Mouse (Mus musculus) forebrain, embryonic 13.5 days (tissue): ENCODE data around the gene Mark3. TPM values are rescaled to one million over a fixed set of nuclear protein-coding genes. Genes with fewer than 3 reads are reported as not detected.

Experiments
- ATAC-seq: fragments of 200-750 bp; cut with Nextera tagmentation; 2 replicates; pipeline ENCODE4 v1.8.0; 2017
- H3K27ac ChIP-seq: fragments of 300-500 bp; sonication (generic); 2 replicates; pipeline ENCODE4 v1.5.1; 2015; ENCODE audit warnings: inconsistent platforms, mild to moderate bottlenecking, moderate library complexity
- H3K27me3 ChIP-seq: fragments of 300-500 bp; sonication (generic); 2 replicates; pipeline ENCODE4 v1.6.1; 2015; ENCODE audit warnings: mild to moderate bottlenecking, inconsistent platforms
- H3K36me3 ChIP-seq: fragments of 300-500 bp; sonication (generic); 2 replicates; pipeline ENCODE4 v1.6.1; 2015; ENCODE audit warnings: mild to moderate bottlenecking, inconsistent platforms; ENCODE audit not compliant: poor library complexity, severe bottlenecking
- H3K4me1 ChIP-seq: fragments of 300-500 bp; sonication (generic); 2 replicates; pipeline ENCODE4 v1.6.1; 2015; ENCODE audit warnings: inconsistent platforms
- H3K4me2 ChIP-seq: fragments of 300-500 bp; sonication (generic); 2 replicates; pipeline ENCODE4 v1.6.1; 2015; ENCODE audit warnings: inconsistent platforms, mild to moderate bottlenecking, moderate library complexity
- H3K4me3 ChIP-seq: fragments of 300-500 bp; sonication (generic); 2 replicates; pipeline ENCODE4 v1.5.1; 2015; ENCODE audit warnings: mild to moderate bottlenecking, inconsistent platforms
- H3K9ac ChIP-seq: fragments of 300-500 bp; sonication (generic); 2 replicates; pipeline ENCODE4 v1.6.1; 2015; ENCODE audit warnings: mild to moderate bottlenecking, inconsistent platforms
- H3K9me3 ChIP-seq: fragments of 300-500 bp; sonication (generic); replicated peaks from 2 replicates; pipeline ENCODE4 v1.6.1; 2016; ENCODE audit warnings: inconsistent platforms
- WGBS: fragments of 180-500 bp; shearing (Covaris S2); methylation state at CpG from one replicate; pipeline ENCODE4 v1.1.7; 2015; 5-methylcytosine and 5-hydroxymethylcytosine counted together
- polyA plus RNA-seq: library from polyadenylated mRNA; unstranded; fragments of >200 nt; fragmentation: Nextera tagmentation; extraction: Ambion mirVana; gene quantifications from 2 replicates; pipeline ENCODE4 v1.2.1, GENCODE M21; 2015

The Mark3 gene
- polyA plus RNA-seq, 1 experiment from 2014 or later, result 47.2 TPM

- Histone ChIP-seq H3K4me3 (no peak overlapping the region), H3K27me3 (no peaks in the 10 kb centered on the region), H3K9ac (no peak overlapping the region), H3K9me3 (no peaks in the 10 kb centered on the region), H3K36me3 (no peaks in the 10 kb centered on the region), H3K4me1 (0 out of 2 replicates have a peak, but pooled peaks cover 7% of the 10 kb centered on the region), H3K4me2 (no peak overlapping the region), H3K27ac (no peak overlapping the region)
- ATAC-seq, result no peak
- WGBS, result 50% methylated on average over 5 of the region's 5 CpGs
Measured at GRCm38 (mm10) chr12:111563076-111563629, 11.2 kb upstream of the Mark3 start.

DNA sequence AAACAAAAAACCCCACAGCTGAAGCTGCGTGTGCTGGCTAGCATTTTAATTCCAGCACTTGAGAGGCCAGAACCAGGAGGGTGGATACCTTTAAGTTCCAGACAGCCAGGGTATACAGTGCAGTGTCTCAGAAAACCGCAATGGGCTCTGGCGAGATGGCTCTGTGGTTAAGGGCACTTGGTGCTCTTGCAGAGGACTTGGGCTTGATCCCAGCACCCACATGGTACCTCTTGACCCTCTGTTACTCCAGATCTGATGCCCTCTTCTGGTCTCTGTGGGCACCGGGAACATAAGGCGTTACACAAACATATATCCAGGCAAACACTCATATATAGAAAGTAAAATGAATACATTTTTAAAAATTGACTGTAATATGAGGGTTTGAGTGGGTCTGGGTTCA is 9.0 kb upstream of the Mark3 start:
- no peaks in the 10 kb centered on the region for H3K27me3 ChIP-seq
- no peaks in the 10 kb centered on the region for H3K9me3 ChIP-seq
- 80% methylated on average over 5 of the region's 5 CpGs for WGBS
- no peak overlapping the region for H3K9ac ChIP-seq
- H3K4me2 ChIP-seq, result no peak overlapping the region
- 0 out of 2 replicates have a peak, but pooled peaks cover under 1% of the 10 kb centered on the region for H3K4me1 ChIP-seq
- ATAC-seq, result no peak
- no peaks in the 10 kb centered on the region for H3K36me3 ChIP-seq
- H3K4me3 ChIP-seq, result no peak overlapping the region
- no peak overlapping the region for H3K27ac ChIP-seq

DNA sequence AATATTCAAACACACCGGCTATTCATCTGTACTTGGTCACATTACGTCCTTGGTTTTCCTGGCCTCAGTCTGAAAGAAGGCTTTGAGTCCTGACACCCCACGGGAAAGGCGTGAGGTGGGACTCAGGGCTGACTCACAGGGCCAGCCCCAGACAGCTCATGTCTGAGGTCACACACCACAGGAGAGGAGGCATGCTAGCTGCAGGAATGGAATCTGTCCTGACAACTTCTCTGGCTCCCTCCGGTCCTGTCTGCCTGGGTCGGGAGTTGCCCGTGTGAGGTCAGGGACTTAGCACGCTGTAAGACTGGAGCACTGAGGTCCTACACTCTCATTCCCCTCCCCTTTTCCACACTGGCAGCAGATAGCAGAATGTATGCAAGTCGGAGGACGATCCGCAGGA is 5.5 kb upstream of the Mark3 start:
- Histone ChIP-seq H3K9ac (no peak overlapping the region), H3K9me3 (no peaks in the 10 kb centered on the region), H3K4me1 (peaks cover 14% of the 10 kb centered on the region), H3K36me3 (no peaks in the 10 kb centered on the region), H3K27ac (no peak overlapping the region), H3K4me2 (no peak overlapping the region), H3K4me3 (no peak overlapping the region), H3K27me3 (no peaks in the 10 kb centered on the region)
- no peak for ATAC-seq
- 75% methylated on average over 11 of the region's 11 CpGs for WGBS

- no peak for ATAC-seq
Measured at GRCm38 (mm10) chr12:111572406-111572805, 1.9 kb upstream of the Mark3 start.

DNA sequence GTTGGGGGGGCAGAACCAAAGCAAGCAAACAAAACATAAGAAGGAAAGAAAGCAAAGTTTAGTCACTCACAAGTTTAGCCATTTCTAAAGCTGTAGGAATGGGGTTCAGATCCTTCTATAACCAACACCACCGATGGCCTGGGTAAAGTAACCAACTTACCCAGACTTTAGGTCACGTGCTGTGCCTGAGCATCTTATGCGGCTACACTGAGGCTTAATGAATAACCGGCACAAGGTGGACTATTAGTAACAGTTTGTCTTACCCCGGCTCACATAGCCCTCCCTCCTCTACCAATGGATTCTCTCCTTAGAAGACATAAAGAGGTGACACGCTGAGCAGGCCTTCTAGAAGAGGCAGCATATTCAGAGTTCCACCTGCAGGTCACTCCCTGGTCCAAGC is 1.0 kb upstream of the Mark3 start:
- H3K4me2 ChIP-seq, result peak overlapping the region; percentile 93
- H3K27ac ChIP-seq, result no peak overlapping the region
- 31% methylated on average over 6 of the region's 6 CpGs for WGBS
- H3K9me3 ChIP-seq, result no peaks in the 10 kb centered on the region
- H3K9ac ChIP-seq, result peak overlapping the region; percentile 99
- H3K4me3 ChIP-seq, result peak overlapping the region; percentile 100
- no peaks in the 10 kb centered on the region for H3K36me3 ChIP-seq
- H3K4me1 ChIP-seq, result peaks cover 33% of the 10 kb centered on the region
- no peak for ATAC-seq
- no peaks in the 10 kb centered on the region for H3K27me3 ChIP-seq

More at GRCm38 (mm10) chr12:111572406-111572805, 1.9 kb upstream of the Mark3 start:
- WGBS, result 88% methylated on average over 7 of the region's 7 CpGs
- Histone ChIP-seq H3K36me3 (no peaks in the 10 kb centered on the region), H3K4me2 (0 out of 2 replicates have a peak overlapping the region, but pooled peaks have one; percentile 4), H3K9me3 (no peaks in the 10 kb centered on the region), H3K9ac (0 out of 2 replicates have a peak overlapping the region, but pooled peaks have one; percentile 99), H3K4me1 (peaks cover 31% of the 10 kb centered on the region), H3K4me3 (no peak overlapping the region), H3K27me3 (no peaks in the 10 kb centered on the region), H3K27ac (no peak overlapping the region)

GRCm38 (mm10) chr12:111574887-111575838 is 840 bp downstream of the Mark3 start:
- peak overlapping the region; percentile 93 for H3K4me2 ChIP-seq
- no peaks in the 10 kb centered on the region for H3K27me3 ChIP-seq
- peaks cover 33% of the 10 kb centered on the region for H3K4me1 ChIP-seq
- peak overlapping the region; percentile 97 for H3K27ac ChIP-seq
- no peaks in the 10 kb centered on the region for H3K9me3 ChIP-seq
- under 1% methylated on average over 52 of the region's 58 CpGs for WGBS
- H3K4me3 ChIP-seq, result peak overlapping the region; percentile 100
- ATAC-seq, result peak; percentile 31; the same call in 1 of the 2 replicates
- no peaks in the 10 kb centered on the region for H3K36me3 ChIP-seq
- H3K9ac ChIP-seq, result peak overlapping the region; percentile 99

- WGBS, result 85% methylated on average over 1 of the region's 1 CpGs
Measured at GRCm38 (mm10) chr12:111583058-111583457, 8.7 kb downstream of the Mark3 start.

DNA sequence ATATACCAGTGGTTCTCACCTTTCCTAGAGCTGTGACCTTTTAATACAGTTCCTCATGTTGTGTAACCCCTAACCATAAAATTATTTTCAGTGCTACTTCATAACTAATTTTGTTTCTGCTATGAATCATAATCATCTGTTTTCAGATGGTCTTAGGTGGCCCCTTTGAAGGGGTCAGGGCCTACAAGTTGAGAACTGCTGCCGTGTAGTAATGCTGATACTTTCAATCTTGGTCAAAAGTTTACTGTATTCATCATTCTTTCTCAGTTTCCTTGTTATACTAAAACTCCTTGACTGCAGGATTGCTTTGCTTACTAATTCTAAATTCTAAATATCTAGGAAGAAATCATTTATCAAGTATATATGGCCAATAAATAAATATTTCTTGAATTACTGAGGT is 10.1 kb downstream of the Mark3 start:
- WGBS, result 89% methylated on average over 1 of the region's 1 CpGs
- no peak overlapping the region for H3K4me3 ChIP-seq
- no peak for ATAC-seq

More at GRCm38 (mm10) chr12:111583058-111583457, 8.7 kb downstream of the Mark3 start:
- Histone ChIP-seq H3K4me3 (no peak overlapping the region), H3K4me2 (no peak overlapping the region), H3K27me3 (no peaks in the 10 kb centered on the region), H3K36me3 (no peaks in the 10 kb centered on the region), H3K9me3 (no peaks in the 10 kb centered on the region), H3K4me1 (peaks cover 7% of the 10 kb centered on the region; the same call in 1 of the 2 replicates), H3K9ac (no peak overlapping the region), H3K27ac (no peak overlapping the region)
- no peak for ATAC-seq

DNA sequence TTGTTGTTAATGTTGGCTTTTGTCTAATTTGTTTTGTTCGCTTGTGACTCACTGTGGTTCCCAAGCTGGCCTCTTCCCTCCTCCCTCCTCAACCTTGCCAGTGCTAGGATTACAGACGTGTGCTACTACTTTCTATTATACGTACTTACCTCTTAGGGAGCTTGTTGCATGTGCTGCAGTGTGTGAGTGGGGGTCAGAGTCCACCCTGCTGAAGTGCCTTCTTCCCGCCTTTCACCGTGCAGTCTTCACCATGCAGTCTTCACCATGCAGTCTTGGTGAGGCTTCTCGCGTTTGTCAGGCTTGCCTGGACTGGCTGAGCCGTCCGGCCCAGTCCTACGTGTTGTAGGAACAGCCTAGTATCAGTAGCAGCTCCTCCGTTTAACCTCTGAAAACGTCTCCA is 12.9 kb downstream of the Mark3 start:
- no peak overlapping the region for H3K4me3 ChIP-seq
- H3K4me2 ChIP-seq, result no peak overlapping the region
- no peak overlapping the region for H3K27ac ChIP-seq
- 85% methylated on average over 12 of the region's 12 CpGs for WGBS
- ATAC-seq, result no peak
- no peak overlapping the region for H3K9ac ChIP-seq
- H3K36me3 ChIP-seq, result no peaks in the 10 kb centered on the region
- H3K27me3 ChIP-seq, result no peaks in the 10 kb centered on the region
- peaks cover 7% of the 10 kb centered on the region; the same call in 1 of the 2 replicates for H3K4me1 ChIP-seq
- H3K9me3 ChIP-seq, result no peaks in the 10 kb centered on the region

More for the DNA sequence above, 10.1 kb downstream of the Mark3 start:
- Histone ChIP-seq H3K9me3 (no peaks in the 10 kb centered on the region), H3K27ac (no peak overlapping the region), H3K4me2 (no peak overlapping the region), H3K4me1 (peaks cover 7% of the 10 kb centered on the region; the same call in 1 of the 2 replicates), H3K9ac (no peak overlapping the region), H3K36me3 (no peaks in the 10 kb centered on the region), H3K27me3 (no peaks in the 10 kb centered on the region)

DNA sequence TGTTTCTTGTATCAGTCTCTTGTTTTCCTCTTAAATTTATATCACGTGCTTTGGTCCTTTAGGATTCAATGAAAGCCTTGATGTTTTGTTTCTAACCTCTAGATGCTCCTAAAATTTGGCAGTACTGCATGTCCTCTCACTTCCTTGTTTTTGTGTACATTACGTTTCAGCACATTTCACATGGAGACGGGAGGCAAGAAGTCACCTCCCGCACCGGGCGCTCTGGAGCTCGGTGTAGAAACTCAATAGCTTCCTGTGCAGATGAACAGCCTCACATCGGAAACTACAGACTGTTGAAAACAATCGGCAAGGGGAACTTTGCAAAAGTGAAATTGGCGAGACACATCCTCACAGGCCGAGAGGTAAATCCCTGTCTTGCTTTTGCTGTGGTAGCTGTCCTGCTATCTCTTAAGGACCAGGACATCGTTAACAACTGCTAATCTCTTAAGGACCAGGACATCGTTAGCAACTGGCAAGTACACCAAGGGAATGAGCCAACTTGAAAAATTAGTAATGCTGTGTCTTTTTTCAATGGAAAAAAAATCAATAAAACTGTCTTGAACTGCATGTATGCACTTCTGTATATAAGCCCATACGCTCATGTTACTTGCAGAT is 18.2 kb downstream of the Mark3 start:
- 79% methylated on average over 14 of the region's 14 CpGs for WGBS
- H3K9me3 ChIP-seq, result no peaks in the 10 kb centered on the region
- no peak overlapping the region for H3K27ac ChIP-seq
- H3K4me1 ChIP-seq, result no peaks in the 10 kb centered on the region
- no peak overlapping the region for H3K4me2 ChIP-seq
- peaks cover 42% of the 10 kb centered on the region for H3K36me3 ChIP-seq
- ATAC-seq, result no peak
- H3K4me3 ChIP-seq, result no peak overlapping the region
- H3K9ac ChIP-seq, result no peak overlapping the region
- no peaks in the 10 kb centered on the region for H3K27me3 ChIP-seq

GRCm38 (mm10) chr12:111593775-111594174 is 19.5 kb downstream of the Mark3 start:
- Histone ChIP-seq H3K4me1 (no peaks in the 10 kb centered on the region), H3K9ac (no peak overlapping the region), H3K9me3 (no peaks in the 10 kb centered on the region), H3K36me3 (peaks cover 54% of the 10 kb centered on the region), H3K4me2 (no peak overlapping the region), H3K27ac (no peak overlapping the region), H3K4me3 (no peak overlapping the region), H3K27me3 (no peaks in the 10 kb centered on the region)
- ATAC-seq, result no peak
- 63% methylated on average over 2 of the region's 2 CpGs for WGBS

- no peak overlapping the region for H3K27ac ChIP-seq
- H3K4me1 ChIP-seq, result no peaks in the 10 kb centered on the region
- H3K4me3 ChIP-seq, result no peak overlapping the region
- H3K36me3 ChIP-seq, result peaks cover 81% of the 10 kb centered on the region
- no peaks in the 10 kb centered on the region for H3K27me3 ChIP-seq
- no peak for ATAC-seq
- H3K9me3 ChIP-seq, result no peaks in the 10 kb centered on the region
- H3K4me2 ChIP-seq, result no peak overlapping the region
- H3K9ac ChIP-seq, result no peak overlapping the region
- 94% methylated on average over 1 of the region's 1 CpGs for WGBS
Measured at GRCm38 (mm10) chr12:111597310-111597709, 23.0 kb downstream of the Mark3 start.
